Mouse (Mus musculus) gastrocnemius, adult 2 months (tissue): ENCODE results near the gene Tmco4. TPM values are rescaled to one million over a fixed set of nuclear protein-coding genes. Genes with fewer than 3 reads are reported as not detected.

Source experiments
- DNase-seq: peaks from one replicate; pipeline ENCODE4 v3.0.0; 2022
- H3K27ac ChIP-seq: fragments of 200-600 bp; 2 replicates; pipeline ENCODE4 v1.8.1; 2022; ENCODE audit warnings: mild to moderate bottlenecking
- H3K4me3 ChIP-seq: fragments of 200-600 bp; 2 replicates; pipeline ENCODE4 v1.8.1; 2022; ENCODE audit warnings: mild to moderate bottlenecking, moderate library complexity
- CTCF ChIP-seq: fragments of 200-600 bp; IDR thresholded peaks from 2 replicates; pipeline ENCODE4 v1.8.1; 2022; ENCODE audit warnings: antibody characterized with exemption, mild to moderate bottlenecking, moderate library complexity
- intact Hi-C: fragments of 180-260 bp; cut with DNase I; formaldehyde crosslinking; loops from one replicate; pipeline ENCODE4 v1.15.1; 2025
- long read RNA-seq, 2 experiments: library from polyadenylated mRNA; stranded (forward); transcript quantifications; one replicate each; pipeline ENCODE4 v2.0.0; 2021
- total RNA-seq, 2 experiments: library from RNA; stranded (reverse); gene quantifications; 2 replicates each; pipeline ENCODE4 v1.2.3; 2021

The Tmco4 gene
- total RNA-seq = 1 to 10 TPM; 7.5 to 7.6 TPM
- long read RNA-seq, experiment 1, transcript Tmco4-202 (17 exons, 3,318 nt) = major isoform, 11 of 18 reads
- long read RNA-seq, experiment 1, partial matches to known transcripts = 3 of 18 reads
- long read RNA-seq, experiment 1, other reads (novel, unspliced or antisense) = 4 of 18 reads
- long read RNA-seq, experiment 2, transcript Tmco4-202 (17 exons, 3,318 nt) = major isoform, 12 of 16 reads
- long read RNA-seq, experiment 2, partial matches to known transcripts = 0 of 16 reads
- long read RNA-seq, experiment 2, other reads (novel, unspliced or antisense) = 4 of 16 reads

DNA sequence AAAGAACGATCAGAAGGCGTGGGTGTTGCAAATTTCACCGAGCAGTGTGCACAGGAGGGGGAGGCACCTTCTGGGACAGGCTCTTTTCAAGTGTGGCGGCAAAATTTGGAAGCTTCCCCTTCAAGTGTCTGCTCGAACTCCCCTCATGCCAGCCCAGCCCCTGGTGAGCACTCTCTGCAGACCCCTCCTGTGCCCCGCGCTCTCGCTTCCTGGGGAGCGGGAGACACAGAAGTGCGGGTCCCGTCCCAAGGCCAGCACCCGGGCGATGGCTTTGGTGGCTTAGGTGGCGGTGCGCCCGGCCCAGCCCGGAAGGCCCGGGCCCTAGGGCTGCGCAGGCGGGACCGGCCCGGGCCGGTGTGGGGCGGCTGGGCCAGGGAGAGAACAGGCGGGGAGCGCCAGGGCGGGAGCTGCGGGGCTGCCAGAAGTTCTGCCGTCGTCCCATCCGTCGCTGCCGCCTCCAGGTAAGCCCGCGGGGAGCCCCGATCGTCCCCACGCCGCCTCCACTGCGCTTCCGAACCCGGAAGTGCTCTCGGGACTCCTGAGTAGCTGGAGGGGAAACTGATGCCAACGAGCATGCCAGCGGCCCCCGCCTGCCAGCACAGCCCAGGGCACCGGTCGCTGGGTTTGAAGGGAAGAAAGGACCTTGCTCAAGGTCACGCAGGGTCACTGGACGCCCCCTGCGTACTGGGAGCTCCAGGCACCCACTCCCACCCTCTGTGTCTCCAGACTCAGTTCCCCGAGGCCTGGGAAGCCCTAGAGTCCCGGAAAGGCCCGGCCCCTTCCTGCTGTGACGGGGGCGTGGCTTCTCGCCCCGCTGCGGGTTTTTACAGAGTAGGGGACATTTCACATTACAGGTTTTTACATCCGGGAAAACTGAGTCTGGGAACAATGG, at the start of gene Tmco4:
TSS of gene Tmco4 (plus strand) at position 62 of the 892 bp plus-strand sequence.
- H3K27ac ChIP-seq = peak within 1 kb of the TSS; percentile 97
- peak within 1 kb of the TSS; percentile 72 for H3K4me3 ChIP-seq
- intact Hi-C loops = loop anchor here (5.0 kb wide), 1 partner anchor 61 kb away; the partner anchor contains the start of gene Otud3
- DNase-seq = peak; percentile 81
- no peak for TF ChIP-seq CTCF

DNA sequence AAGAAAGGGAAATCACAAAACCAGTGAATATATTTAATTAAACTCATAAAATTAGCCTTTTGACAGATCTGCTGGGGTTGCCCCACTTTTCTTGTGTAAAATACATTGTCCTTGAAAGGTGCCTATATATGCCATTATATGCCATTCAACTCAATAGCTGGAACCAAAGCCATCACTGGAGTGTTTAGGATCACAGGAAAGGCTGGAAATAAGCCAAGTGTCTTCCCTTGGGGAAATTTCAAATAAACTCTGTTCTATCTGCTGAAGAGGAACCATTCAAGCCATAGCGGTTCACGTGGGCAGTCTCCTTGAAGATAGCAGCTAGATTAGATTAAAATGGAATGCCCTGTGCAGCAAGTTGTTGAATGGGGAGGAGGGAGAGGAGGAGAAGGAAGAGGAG, 47.1 kb upstream of the Tmco4 start:
- Histone ChIP-seq H3K27ac (no peak overlapping the region), H3K4me3 (no peak overlapping the region)
- intact Hi-C loops = no loop called here
- TF ChIP-seq CTCF = no peak
- DNase-seq = no peak

DNA sequence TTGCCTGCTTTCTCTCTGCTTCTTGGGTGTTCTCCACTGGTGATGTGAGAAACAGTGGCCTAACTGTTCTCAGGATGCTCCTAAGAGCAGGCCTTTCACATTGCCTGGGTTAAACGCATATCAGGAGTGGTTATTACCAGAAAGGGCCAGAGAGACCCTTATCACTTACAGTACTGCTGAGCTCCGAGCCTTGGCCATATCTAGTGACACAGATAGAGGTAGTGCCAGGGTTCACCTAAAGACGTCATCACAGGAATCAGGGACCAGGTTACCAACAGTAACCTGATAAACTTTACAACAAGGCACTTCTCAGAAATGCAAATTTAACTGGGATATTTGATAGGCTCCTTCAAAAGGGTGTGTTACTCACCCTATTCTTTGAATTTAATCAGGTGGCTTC, 38.8 kb upstream of the Tmco4 start:
- H3K4me3 ChIP-seq = no peak overlapping the region
- H3K27ac ChIP-seq = no peak overlapping the region
- DNase-seq = no peak
- TF ChIP-seq CTCF = no peak
- intact Hi-C loops = no loop called here

DNA sequence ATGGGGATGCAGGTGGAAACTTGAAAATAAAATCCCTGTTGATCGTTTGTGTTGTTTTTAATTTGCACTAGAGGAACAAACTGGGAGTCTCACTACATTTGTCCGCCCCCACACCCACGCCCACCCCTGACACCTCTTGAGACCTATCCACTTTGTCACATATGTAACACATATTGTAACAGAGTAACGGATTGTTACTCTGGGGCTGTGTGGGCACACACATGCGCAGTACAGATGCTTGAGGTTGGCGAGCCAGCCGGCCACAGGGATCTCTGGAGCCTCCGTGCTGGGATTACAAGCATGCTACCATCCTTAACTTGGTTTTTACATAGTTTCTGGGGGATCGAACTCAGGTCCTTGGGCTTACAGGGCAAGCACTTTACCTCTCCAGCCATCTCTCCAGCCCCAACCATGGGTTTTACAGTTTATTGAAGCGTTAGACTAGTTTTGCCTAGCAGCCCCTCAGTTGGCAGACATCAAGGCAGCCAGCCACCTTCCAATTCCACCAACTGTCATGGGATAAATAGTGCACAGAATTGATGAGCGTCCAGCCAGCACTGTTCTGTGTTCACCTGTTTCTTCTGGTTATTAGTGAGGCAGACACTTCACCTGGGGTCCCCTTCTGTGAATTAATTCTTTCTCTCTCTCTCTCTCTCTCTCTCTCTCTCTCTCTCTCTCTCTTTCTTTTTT, 38.1 kb upstream of the Tmco4 start:
- Histone ChIP-seq H3K27ac (no peak overlapping the region), H3K4me3 (no peak overlapping the region)
- TF ChIP-seq CTCF = no peak
- intact Hi-C loops = no loop called here
- no peak for DNase-seq

DNA sequence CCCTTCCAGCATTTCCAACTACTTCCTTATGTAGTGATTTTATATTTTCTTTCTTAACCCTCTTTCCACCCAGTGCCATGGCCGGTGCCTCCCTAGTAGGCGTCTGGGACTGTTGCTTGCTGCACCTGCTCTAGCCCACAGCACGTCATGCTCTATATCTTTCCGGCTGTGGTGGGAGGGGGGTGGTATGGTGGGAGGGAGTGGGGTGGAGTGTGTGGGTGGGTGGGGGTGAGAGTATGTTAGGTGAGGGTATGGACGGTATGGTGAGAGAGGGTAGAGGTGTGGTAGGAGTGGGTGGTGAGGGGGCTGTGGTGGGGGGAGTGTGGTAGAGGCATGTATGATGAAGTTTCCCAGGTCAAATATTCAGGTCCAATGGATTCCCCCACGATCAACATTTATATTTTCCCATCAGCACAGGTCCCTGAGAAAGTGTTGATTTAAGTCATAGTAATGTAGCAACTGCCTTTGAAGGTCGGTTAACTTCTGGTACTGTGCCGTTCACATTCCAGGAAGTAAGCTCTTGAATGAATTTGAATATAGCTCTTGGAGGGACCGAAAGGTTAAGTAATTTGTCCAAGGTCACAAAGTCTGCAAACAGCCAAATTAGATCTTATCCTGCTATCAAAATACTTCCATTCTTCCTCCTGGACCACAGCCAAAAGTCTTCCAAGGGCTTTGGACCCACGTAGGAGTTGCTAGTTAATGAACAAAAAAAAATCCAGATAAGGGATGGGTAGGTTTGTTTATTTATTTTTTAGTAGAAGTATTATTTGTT, 34.0 kb upstream of the Tmco4 start:
- no peak for DNase-seq
- intact Hi-C loops = loop anchor here (2.0 kb wide), 1 partner anchor 16 kb away; no protein-coding TSS in a partner anchor
- Histone ChIP-seq H3K4me3 (no peak overlapping the region), H3K27ac (no peak overlapping the region)
- no peak for TF ChIP-seq CTCF

GRCm38 (mm10) chr4:138939481-138939880, 33.2 kb upstream of the Tmco4 start:
- Histone ChIP-seq H3K27ac (0 out of 2 replicates have a peak overlapping the region, but pooled peaks have one; percentile 5), H3K4me3 (no peak overlapping the region)
- DNase-seq = peak; percentile 22
- no peak for TF ChIP-seq CTCF
- intact Hi-C loops = loop anchor here (2.0 kb wide), 1 partner anchor 17 kb away; no protein-coding TSS in a partner anchor

DNA sequence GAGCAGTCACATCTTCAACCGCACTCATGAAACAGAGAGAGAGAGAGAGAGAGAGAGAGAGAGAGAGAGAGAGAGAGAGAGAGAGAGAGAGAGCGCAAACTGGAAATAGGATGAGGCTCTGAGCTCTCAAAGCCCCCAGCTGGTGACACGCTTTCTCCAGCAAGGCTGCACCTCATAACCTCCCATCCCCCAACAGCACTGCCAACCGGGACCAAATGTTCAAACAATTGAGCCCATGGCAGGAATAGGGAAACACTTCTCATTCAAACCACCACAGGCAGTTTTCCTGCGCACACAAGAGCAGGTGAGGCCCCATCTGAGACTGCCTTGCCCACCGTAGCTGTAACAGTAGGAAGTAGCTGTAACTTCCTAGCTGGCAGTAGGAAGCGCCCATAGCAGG, 31.3 kb upstream of the Tmco4 start:
- Histone ChIP-seq H3K27ac (peak overlapping the region; percentile 77), H3K4me3 (no peak overlapping the region)
- no peak for DNase-seq
- no peak for TF ChIP-seq CTCF
- intact Hi-C loops = loop anchor here (5.0 kb wide), 1 partner anchor 41 kb away; no protein-coding TSS in a partner anchor

GRCm38 (mm10) chr4:138941966-138942365, 30.7 kb upstream of the Tmco4 start:
- H3K4me3 ChIP-seq = no peak overlapping the region
- intact Hi-C loops = loop anchor here (5.0 kb wide), 1 partner anchor 40 kb away; no protein-coding TSS in a partner anchor
- no peak for TF ChIP-seq CTCF
- DNase-seq = peak; percentile 31
- peak overlapping the region; percentile 77 for H3K27ac ChIP-seq

GRCm38 (mm10) chr4:138943730-138944129, 29.0 kb upstream of the Tmco4 start:
- peak; percentile 61 for TF ChIP-seq CTCF
- Histone ChIP-seq H3K27ac (peak overlapping the region; percentile 85), H3K4me3 (peak overlapping the region; percentile 66)
- intact Hi-C loops = loop anchor here (5.0 kb wide), 1 partner anchor 39 kb away; no protein-coding TSS in a partner anchor
- peak; percentile 85 for DNase-seq

GRCm38 (mm10) chr4:138948257-138948656, 24.4 kb upstream of the Tmco4 start:
- intact Hi-C loops = no loop called here
- no peak for TF ChIP-seq CTCF

GRCm38 (mm10) chr4:138958612-138959011, 14.1 kb upstream of the Tmco4 start:
- intact Hi-C loops = no loop called here
- Histone ChIP-seq H3K4me3 (no peak overlapping the region), H3K27ac (peak overlapping the region; percentile 35; the same call in 1 of the 2 replicates)
- no peak for TF ChIP-seq CTCF
- peak; percentile 62 for DNase-seq

More at GRCm38 (mm10) chr4:138948257-138948656, 24.4 kb upstream of the Tmco4 start:
- H3K4me3 ChIP-seq = no peak overlapping the region
- no peak for DNase-seq
- H3K27ac ChIP-seq = no peak overlapping the region
